Mouse (Mus musculus): ENCODE measurements at regions not wholly inside any gene's neighbourhood (a gene's known extent, or its start where the extent isn't known, plus 50 kb on each side); places are given as distances from the start of the nearest gene placed in this dataset.

- ATAC-seq (ENCODE audit: low FRiP score) (no peak), DNase-seq (ENCODE audit: low spot score) (no peak)
- Histone ChIP-seq H3K4me3 (ENCODE audit: low read depth, low read length) (no peak overlapping the region), H3K27ac (ENCODE audit: low read depth, low read length) (no peak overlapping the region), H3K4me1 (ENCODE audit: insufficient read depth, low read length) (no peaks in the 10 kb centered on the region), H3K9me3 (ENCODE audit: low read length) (no peaks in the 10 kb centered on the region), H3K36me3 (ENCODE audit: insufficient read depth, low read length) (no peaks in the 10 kb centered on the region), H3K27me3 (ENCODE audit: insufficient read depth, low read length) (no peaks in the 10 kb centered on the region), H3K4me2 (ENCODE audit: low read depth, low read length, poor library complexity, severe bottlenecking) (no peak overlapping the region), H3K9ac (replicated peaks; ENCODE audit: low read length, poor library complexity, severe bottlenecking) (no peak overlapping the region)
- 87% methylated on average over 1 of the region's 1 CpGs for WGBS
- no peak for TF ChIP-seq CTCF (IDR thresholded peaks at IDR 0.05)
Measured at GRCm38 (mm10) chr4:70160525-70161224, 249.6 kb downstream of the Cdk5rap2 start.

GRCm38 (mm10) chr4:70160062-70160461 lies 250.2 kb downstream of the Cdk5rap2 start:
- Histone ChIP-seq H3K27me3 (ENCODE audit: insufficient read depth, low read length) (no peaks in the 10 kb centered on the region), H3K9me3 (ENCODE audit: low read length) (no peaks in the 10 kb centered on the region), H3K9ac (replicated peaks; ENCODE audit: low read length, poor library complexity, severe bottlenecking) (no peak overlapping the region), H3K4me3 (ENCODE audit: low read depth, low read length) (no peak overlapping the region), H3K27ac (ENCODE audit: low read depth, low read length) (no peak overlapping the region), H3K4me2 (ENCODE audit: low read depth, low read length, poor library complexity, severe bottlenecking) (no peak overlapping the region), H3K36me3 (ENCODE audit: insufficient read depth, low read length) (no peaks in the 10 kb centered on the region), H3K4me1 (ENCODE audit: insufficient read depth, low read length) (no peaks in the 10 kb centered on the region)
- WGBS = 84% methylated on average over 1 of the region's 1 CpGs
- DNase-seq (ENCODE audit: low spot score) = no peak
- ATAC-seq (ENCODE audit: low FRiP score) = no peak
- TF ChIP-seq CTCF (IDR thresholded peaks at IDR 0.05) = no peak

DNA sequence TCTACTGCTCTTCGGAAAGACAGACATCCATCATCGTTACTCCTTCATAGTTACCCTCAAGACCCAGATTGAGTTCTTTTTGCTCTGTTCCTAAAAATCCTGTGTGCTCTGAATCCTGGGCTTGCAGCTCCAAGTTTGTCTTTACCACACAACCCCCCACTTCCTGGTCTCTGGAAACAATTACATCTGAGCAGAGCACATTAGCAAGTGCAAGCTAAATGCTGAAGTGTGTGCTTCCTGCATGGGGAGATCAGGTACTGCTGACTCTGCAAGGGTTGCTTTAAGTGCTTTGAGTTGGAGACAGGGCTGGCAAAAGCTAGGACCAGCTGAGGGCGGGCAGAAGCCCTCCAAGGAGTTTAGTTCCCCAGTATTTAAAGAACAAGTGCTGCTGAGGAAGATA lies 257.1 kb downstream of the Cdk5rap2 start:
- no peak for ATAC-seq (ENCODE audit: low FRiP score)
- TF ChIP-seq CTCF (IDR thresholded peaks at IDR 0.05) = no peak
- Histone ChIP-seq H3K4me3 (ENCODE audit: low read depth, low read length) (no peak overlapping the region), H3K36me3 (ENCODE audit: insufficient read depth, low read length) (no peaks in the 10 kb centered on the region), H3K27me3 (ENCODE audit: insufficient read depth, low read length) (no peaks in the 10 kb centered on the region), H3K9ac (replicated peaks; ENCODE audit: low read length, poor library complexity, severe bottlenecking) (no peak overlapping the region), H3K27ac (ENCODE audit: low read depth, low read length) (no peak overlapping the region), H3K9me3 (ENCODE audit: low read length) (no peaks in the 10 kb centered on the region), H3K4me2 (ENCODE audit: low read depth, low read length, poor library complexity, severe bottlenecking) (no peak overlapping the region), H3K4me1 (ENCODE audit: insufficient read depth, low read length) (no peaks in the 10 kb centered on the region)
- DNase-seq (ENCODE audit: low spot score) = no peak
- WGBS = 67% methylated on average over 3 of the region's 3 CpGs

GRCm38 (mm10) chr4:70109011-70109410 lies 301.2 kb downstream of the Cdk5rap2 start:
- Histone ChIP-seq H3K27ac (ENCODE audit: low read depth, low read length) (no peak overlapping the region), H3K9ac (replicated peaks; ENCODE audit: low read length, poor library complexity, severe bottlenecking) (no peak overlapping the region), H3K27me3 (ENCODE audit: insufficient read depth, low read length) (no peaks in the 10 kb centered on the region), H3K9me3 (ENCODE audit: low read length) (no peaks in the 10 kb centered on the region), H3K4me3 (ENCODE audit: low read depth, low read length) (no peak overlapping the region), H3K4me2 (ENCODE audit: low read depth, low read length, poor library complexity, severe bottlenecking) (no peak overlapping the region), H3K36me3 (ENCODE audit: insufficient read depth, low read length) (no peaks in the 10 kb centered on the region), H3K4me1 (ENCODE audit: insufficient read depth, low read length) (no peaks in the 10 kb centered on the region)
- ATAC-seq (ENCODE audit: low FRiP score) = no peak
- no peak for DNase-seq (ENCODE audit: low spot score)
- TF ChIP-seq CTCF (IDR thresholded peaks at IDR 0.05) = no peak

- TF ChIP-seq CTCF (IDR thresholded peaks at IDR 0.05) = no peak
- WGBS = 90% methylated on average over 2 of the region's 2 CpGs
- H3K27me3 ChIP-seq (ENCODE audit: insufficient read depth, low read length) = no peaks in the 10 kb centered on the region
Measured at GRCm38 (mm10) chr4:70105776-70106175, 304.5 kb downstream of the Cdk5rap2 start.

GRCm38 (mm10) chr4:70097353-70097752 lies 312.9 kb downstream of the Cdk5rap2 start:
- Histone ChIP-seq H3K9me3 (ENCODE audit: low read length) (no peaks in the 10 kb centered on the region), H3K4me1 (ENCODE audit: insufficient read depth, low read length) (no peaks in the 10 kb centered on the region), H3K4me3 (ENCODE audit: low read depth, low read length) (no peak overlapping the region), H3K9ac (replicated peaks; ENCODE audit: low read length, poor library complexity, severe bottlenecking) (no peak overlapping the region), H3K27ac (ENCODE audit: low read depth, low read length) (no peak overlapping the region), H3K27me3 (ENCODE audit: insufficient read depth, low read length) (no peaks in the 10 kb centered on the region), H3K4me2 (ENCODE audit: low read depth, low read length, poor library complexity, severe bottlenecking) (no peak overlapping the region), H3K36me3 (ENCODE audit: insufficient read depth, low read length) (no peaks in the 10 kb centered on the region)
- 76% methylated on average over 3 of the region's 3 CpGs for WGBS
- TF ChIP-seq CTCF (IDR thresholded peaks at IDR 0.05) = no peak
- no peak for DNase-seq (ENCODE audit: low spot score)
- no peak for ATAC-seq (ENCODE audit: low FRiP score)

More at GRCm38 (mm10) chr4:70105776-70106175, 304.5 kb downstream of the Cdk5rap2 start:
- Histone ChIP-seq H3K4me2 (ENCODE audit: low read depth, low read length, poor library complexity, severe bottlenecking) (no peak overlapping the region), H3K27ac (ENCODE audit: low read depth, low read length) (no peak overlapping the region), H3K9ac (replicated peaks; ENCODE audit: low read length, poor library complexity, severe bottlenecking) (no peak overlapping the region), H3K36me3 (ENCODE audit: insufficient read depth, low read length) (no peaks in the 10 kb centered on the region), H3K4me1 (ENCODE audit: insufficient read depth, low read length) (no peaks in the 10 kb centered on the region), H3K4me3 (ENCODE audit: low read depth, low read length) (no peak overlapping the region), H3K9me3 (ENCODE audit: low read length) (no peaks in the 10 kb centered on the region)
- ATAC-seq (ENCODE audit: low FRiP score) (no peak), DNase-seq (ENCODE audit: low spot score) (no peak)
